Mouse (Mus musculus): ENCODE data around the gene Fgf3. TPM values are rescaled to one million over a fixed set of nuclear protein-coding genes. Genes with fewer than 3 reads are reported as not detected.
"Not testable (repeated sequence)": the region's sequence is repeated elsewhere in the genome, so short reads cannot be mapped to it uniquely, and the experiment has no call there.

The Fgf3 gene
- polyA plus RNA-seq, 1 experiment, result 0.43 TPM

DNA sequence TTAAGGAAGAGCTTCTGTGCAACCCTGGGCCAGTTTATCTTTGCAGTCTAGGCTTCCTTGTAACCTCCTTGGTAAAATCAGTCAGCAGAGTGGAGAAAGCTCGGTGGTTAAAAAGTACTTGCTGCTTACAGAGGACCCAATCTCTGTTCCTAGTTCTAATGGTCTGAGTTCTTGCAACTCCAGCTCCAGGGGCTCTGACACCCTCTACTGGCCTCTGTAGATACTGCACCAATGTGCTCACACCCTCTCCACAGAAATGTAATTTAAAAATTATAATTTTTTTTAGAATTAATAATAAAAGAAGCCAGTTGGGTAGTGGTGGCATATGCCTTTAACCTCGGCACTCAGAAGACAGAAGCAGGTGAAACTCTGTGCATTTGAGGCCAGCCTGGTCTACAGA, 49.8 kb downstream of the Fgf3 start:
- Histone ChIP-seq H3K27me3 (ENCODE audit: control insufficient read depth, insufficient read depth, low read length, poor library complexity, severe bottlenecking) (no peaks in the 10 kb centered on the region), H3K4me1 (ENCODE audit: control insufficient read depth, insufficient read depth, low read length) (peaks cover 2% of the 10 kb centered on the region), H3K9me3 (replicated peaks; ENCODE audit: control insufficient read depth, insufficient read depth, low read length, poor library complexity, severe bottlenecking) (no peaks in the 10 kb centered on the region), H3K9ac (ENCODE audit: low read depth, poor library complexity, severe bottlenecking) (no peak overlapping the region), H3K4me3 (ENCODE audit: low read depth, low read length) (no peak overlapping the region), H3K27ac (ENCODE audit: insufficient read depth, low read length) (no peak overlapping the region), H3K36me3 (ENCODE audit: control insufficient read depth, insufficient read depth, low read length, poor library complexity, severe bottlenecking) (no peaks in the 10 kb centered on the region)
- TF ChIP-seq CTCF (IDR thresholded peaks at IDR 0.05; ENCODE audit: low read depth, low read length) (peak; percentile 56), EP300 (IDR thresholded peaks at IDR 0.05; ENCODE audit: insufficient read depth, low read depth, low read length) (no peak)

DNA sequence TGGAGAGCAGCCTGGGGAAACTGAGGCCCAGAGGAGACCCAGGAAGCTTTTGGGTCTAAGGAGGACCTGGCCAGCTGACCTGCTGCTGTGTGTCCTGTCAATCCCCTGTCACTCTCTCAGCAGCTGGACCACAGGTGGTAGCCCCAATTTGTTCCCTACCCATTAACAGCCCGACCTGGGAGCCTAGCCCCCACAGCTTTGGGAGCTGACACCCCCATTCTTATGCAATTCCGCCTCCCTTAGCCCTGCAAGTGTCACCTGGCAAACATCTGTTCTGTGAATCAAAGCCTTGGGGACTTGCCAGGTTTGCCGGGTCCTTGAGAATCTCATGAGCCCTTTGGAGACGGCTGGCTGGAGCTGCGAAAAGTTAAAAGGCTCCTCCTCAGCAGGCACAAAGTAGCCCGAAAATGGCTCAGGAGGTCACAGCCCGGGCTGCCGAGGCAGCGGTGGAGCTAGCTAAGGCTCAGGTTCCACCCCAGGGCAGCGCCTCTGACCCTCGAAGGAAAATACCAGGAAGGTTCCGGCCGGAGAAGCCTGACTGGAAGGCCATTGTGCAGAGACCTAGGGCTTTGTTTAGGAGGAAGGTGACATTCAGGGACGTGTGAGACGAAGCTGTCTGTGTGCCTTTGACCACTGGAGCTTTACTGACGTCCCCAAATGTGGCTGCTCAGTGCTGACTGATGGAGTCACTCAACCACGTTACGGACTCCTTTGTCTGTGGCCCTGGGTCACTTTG, 50.8 kb downstream of the Fgf3 start:
- Histone ChIP-seq H3K9me3 (replicated peaks; ENCODE audit: control insufficient read depth, insufficient read depth, low read length, poor library complexity, severe bottlenecking) (no peaks in the 10 kb centered on the region), H3K4me1 (ENCODE audit: control insufficient read depth, insufficient read depth, low read length) (peaks cover 2% of the 10 kb centered on the region), H3K9ac (ENCODE audit: low read depth, poor library complexity, severe bottlenecking) (no peak overlapping the region), H3K27me3 (ENCODE audit: control insufficient read depth, insufficient read depth, low read length, poor library complexity, severe bottlenecking) (no peaks in the 10 kb centered on the region), H3K27ac (ENCODE audit: insufficient read depth, low read length) (no peak overlapping the region), H3K4me3 (ENCODE audit: low read depth, low read length) (no peak overlapping the region), H3K36me3 (ENCODE audit: control insufficient read depth, insufficient read depth, low read length, poor library complexity, severe bottlenecking) (no peaks in the 10 kb centered on the region)
- TF ChIP-seq EP300 (IDR thresholded peaks at IDR 0.05; ENCODE audit: insufficient read depth, low read depth, low read length) (peak; percentile 85), POLR2A (IDR thresholded peaks at IDR 0.05; ENCODE audit: insufficient read depth, low read length) (no peak)

DNA sequence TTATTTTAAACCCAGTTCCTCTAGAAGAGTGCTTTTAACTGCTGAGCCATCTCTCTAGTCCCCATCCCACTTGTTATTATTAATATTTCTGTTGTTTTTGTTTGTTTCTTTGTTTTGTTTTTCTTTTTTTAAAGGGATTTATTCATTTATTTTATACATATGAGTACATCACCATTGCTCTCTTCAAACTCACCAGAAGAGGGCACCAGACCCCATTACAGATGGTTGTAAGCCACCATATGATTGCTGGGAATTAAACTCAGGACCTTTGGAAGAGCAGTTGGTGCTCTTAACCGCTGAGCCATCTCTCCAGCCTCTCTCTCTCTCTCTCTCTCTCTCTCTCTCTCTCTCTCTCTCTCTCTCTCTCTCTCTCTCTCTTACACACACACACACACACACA, 52.8 kb downstream of the Fgf3 start:
- H3K9me3 ChIP-seq (replicated peaks; ENCODE audit: control insufficient read depth, insufficient read depth, low read length, poor library complexity, severe bottlenecking); H3K27me3 ChIP-seq (ENCODE audit: control insufficient read depth, insufficient read depth, low read length, poor library complexity, severe bottlenecking); H3K9ac ChIP-seq (ENCODE audit: low read depth, poor library complexity, severe bottlenecking): not testable (repeated sequence)

DNA sequence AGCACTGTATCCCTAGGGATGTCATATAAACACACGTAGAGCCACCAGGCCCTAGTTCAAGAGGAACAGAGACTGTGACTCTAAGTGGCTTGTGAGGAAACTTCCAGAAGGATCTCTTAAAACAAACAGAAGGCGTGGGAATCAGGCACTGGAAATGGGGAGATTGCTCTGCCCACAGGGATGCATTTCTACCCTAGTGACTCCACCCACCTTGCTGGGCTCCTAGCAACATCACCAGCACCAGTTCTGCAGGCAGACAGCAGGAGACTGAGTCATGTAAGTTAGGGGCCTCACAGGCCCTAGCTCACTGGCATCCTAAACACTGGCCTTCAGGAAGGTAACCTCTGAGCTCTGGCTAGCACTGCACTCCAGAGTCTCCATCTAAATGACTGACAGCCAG, 54.0 kb downstream of the Fgf3 start:
- Histone ChIP-seq H3K4me3 (ENCODE audit: low read depth, low read length) (no peak overlapping the region), H3K27ac (ENCODE audit: insufficient read depth, low read length) (no peak overlapping the region), H3K9ac (ENCODE audit: low read depth, poor library complexity, severe bottlenecking) (no peak overlapping the region), H3K4me1 (ENCODE audit: control insufficient read depth, insufficient read depth, low read length) (peaks cover 4% of the 10 kb centered on the region), H3K27me3 (ENCODE audit: control insufficient read depth, insufficient read depth, low read length, poor library complexity, severe bottlenecking) (peaks cover 4% of the 10 kb centered on the region; the same call in 1 of the 2 replicates), H3K9me3 (replicated peaks; ENCODE audit: control insufficient read depth, insufficient read depth, low read length, poor library complexity, severe bottlenecking) (no peaks in the 10 kb centered on the region), H3K36me3 (ENCODE audit: control insufficient read depth, insufficient read depth, low read length, poor library complexity, severe bottlenecking) (no peaks in the 10 kb centered on the region)
- TF ChIP-seq CTCF (IDR thresholded peaks at IDR 0.05; ENCODE audit: low read depth, low read length) (no peak), EP300 (IDR thresholded peaks at IDR 0.05; ENCODE audit: insufficient read depth, low read depth, low read length) (no peak), POLR2A (IDR thresholded peaks at IDR 0.05; ENCODE audit: insufficient read depth, low read length) (no peak)

More for the DNA sequence above, 52.8 kb downstream of the Fgf3 start:
- not testable (repeated sequence) for H3K27ac ChIP-seq (ENCODE audit: insufficient read depth, low read length); H3K4me3 ChIP-seq (ENCODE audit: low read depth, low read length); H3K4me1 ChIP-seq (ENCODE audit: control insufficient read depth, insufficient read depth, low read length); H3K36me3 ChIP-seq (ENCODE audit: control insufficient read depth, insufficient read depth, low read length, poor library complexity, severe bottlenecking)

DNA sequence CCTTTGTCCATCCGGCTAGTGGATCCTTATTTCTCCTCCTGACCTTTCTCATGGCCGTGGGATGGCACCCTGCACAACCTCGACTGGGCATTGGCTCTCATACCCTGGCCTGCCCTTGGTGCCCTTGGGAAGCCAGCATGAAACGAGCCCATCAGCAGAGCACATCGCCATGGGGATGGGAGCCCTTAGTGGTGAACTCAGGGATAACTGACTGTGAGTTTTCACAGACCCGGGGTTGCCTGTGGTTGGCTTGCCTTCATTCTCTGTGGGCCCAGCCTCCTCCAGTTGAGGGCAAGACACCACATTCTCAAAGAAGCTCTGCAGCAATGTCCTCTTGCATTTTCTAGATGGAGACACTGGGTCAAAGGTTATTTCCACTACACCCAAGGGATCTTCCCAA, 54.4 kb downstream of the Fgf3 start:
- H3K27me3 ChIP-seq (ENCODE audit: control insufficient read depth, insufficient read depth, low read length, poor library complexity, severe bottlenecking), result peaks cover 8% of the 10 kb centered on the region; the same call in 1 of the 2 replicates
- TF ChIP-seq CTCF (IDR thresholded peaks at IDR 0.05; ENCODE audit: low read depth, low read length) (peak; percentile 10), POLR2A (IDR thresholded peaks at IDR 0.05; ENCODE audit: insufficient read depth, low read length) (no peak), EP300 (IDR thresholded peaks at IDR 0.05; ENCODE audit: insufficient read depth, low read depth, low read length) (no peak)
- H3K4me3 ChIP-seq (ENCODE audit: low read depth, low read length), result no peak overlapping the region
- no peaks in the 10 kb centered on the region for H3K9me3 ChIP-seq (replicated peaks; ENCODE audit: control insufficient read depth, insufficient read depth, low read length, poor library complexity, severe bottlenecking)
- H3K36me3 ChIP-seq (ENCODE audit: control insufficient read depth, insufficient read depth, low read length, poor library complexity, severe bottlenecking), result no peaks in the 10 kb centered on the region
- H3K9ac ChIP-seq (ENCODE audit: low read depth, poor library complexity, severe bottlenecking), result no peak overlapping the region
- peaks cover 4% of the 10 kb centered on the region for H3K4me1 ChIP-seq (ENCODE audit: control insufficient read depth, insufficient read depth, low read length)
- no peak overlapping the region for H3K27ac ChIP-seq (ENCODE audit: insufficient read depth, low read length)

Other genes with a start within 250 kb of the Fgf3 start
- 1.4 and 1.7 TPM in 2 replicates for gene Ano1, start 86.1 kb upstream of the Fgf3 start, polyA plus RNA-seq (2011; ENCODE audit: insufficient read depth, insufficient read length, low read depth, missing spikeins)
- gene Fgf4, start 9.3 kb downstream of the Fgf3 start, polyA plus RNA-seq (2011; ENCODE audit: insufficient read depth, insufficient read length, low read depth, missing spikeins), result 82.9 and 84.3 TPM in 2 replicates
- gene Fgf15, start 58.4 kb downstream of the Fgf3 start, polyA plus RNA-seq (2011; ENCODE audit: insufficient read depth, insufficient read length, low read depth, missing spikeins), result 3.1 and 3.3 TPM in 2 replicates
- 21.5 and 30.7 TPM in 2 replicates for gene LTO1, start 77.0 kb downstream of the Fgf3 start, polyA plus RNA-seq (2011; ENCODE audit: insufficient read depth, insufficient read length, low read depth, missing spikeins)
- gene Ccnd1, start 101.8 kb downstream of the Fgf3 start, polyA plus RNA-seq (2011; ENCODE audit: insufficient read depth, insufficient read length, low read depth, missing spikeins), result 36.3 and 36.5 TPM in 2 replicates